Mouse (Mus musculus) limb, embryonic 15.5 days (tissue): Measurements from ENCODE around the gene Hacd3. TPM values are rescaled to one million over a fixed set of nuclear protein-coding genes. Genes with fewer than 3 reads are reported as not detected.

Source experiments
- ATAC-seq: fragments of 200-750 bp; cut with Nextera tagmentation; 2 replicates; pipeline ENCODE4 v1.8.0; 2017; ENCODE audit warnings: low read depth, moderate TSS enrichment; ENCODE audit not compliant: insufficient number of reproducible peaks, low FRiP score, low TSS enrichment
- H3K27ac ChIP-seq: fragments of 300-500 bp; sonication (generic); 2 replicates; pipeline ENCODE4 v1.5.1; 2015; ENCODE audit warnings: moderate library complexity, mild to moderate bottlenecking, inconsistent platforms
- H3K27me3 ChIP-seq: fragments of 300-500 bp; sonication (generic); 2 replicates; pipeline ENCODE4 v1.6.1; 2015; ENCODE audit warnings: inconsistent platforms
- H3K36me3 ChIP-seq: fragments of 300-500 bp; sonication (generic); 2 replicates; pipeline ENCODE4 v1.6.1; 2015; ENCODE audit warnings: inconsistent platforms
- H3K4me1 ChIP-seq: fragments of 300-500 bp; sonication (generic); 2 replicates; pipeline ENCODE4 v1.6.1; 2015; ENCODE audit warnings: inconsistent platforms
- H3K4me2 ChIP-seq: fragments of 300-500 bp; sonication (generic); 2 replicates; pipeline ENCODE4 v1.6.1; 2015; ENCODE audit warnings: mild to moderate bottlenecking, inconsistent platforms
- H3K4me3 ChIP-seq: fragments of 300-500 bp; sonication (generic); 2 replicates; pipeline ENCODE4 v1.5.1; 2015; ENCODE audit warnings: mild to moderate bottlenecking, inconsistent platforms
- H3K9ac ChIP-seq: fragments of 300-500 bp; sonication (generic); 2 replicates; pipeline ENCODE4 v1.6.1; 2015; ENCODE audit warnings: inconsistent platforms
- H3K9me3 ChIP-seq: fragments of 300-500 bp; sonication (generic); 2 replicates; pipeline ENCODE4 v1.6.1; 2016; ENCODE audit warnings: inconsistent platforms
- WGBS: fragments of 180-500 bp; shearing (Covaris S2); methylation state at CpG from one replicate; pipeline ENCODE4 v1.1.7; 2015; 5-methylcytosine and 5-hydroxymethylcytosine counted together
- microRNA-seq: library from miRNA; unstranded; fragments of <30 nt; microRNA quantifications from one replicate; pipeline ENCODE4, GENCODE M21; 2016
- polyA plus RNA-seq: library from polyadenylated mRNA; unstranded; fragments of >200 nt; fragmentation: Nextera tagmentation; extraction: Ambion mirVana; gene quantifications from 2 replicates; pipeline ENCODE4 v1.2.1, GENCODE M21; 2015

Hacd3 gene
- polyA plus RNA-seq, 1 experiment from 2014 or later = 88.3 TPM

DNA sequence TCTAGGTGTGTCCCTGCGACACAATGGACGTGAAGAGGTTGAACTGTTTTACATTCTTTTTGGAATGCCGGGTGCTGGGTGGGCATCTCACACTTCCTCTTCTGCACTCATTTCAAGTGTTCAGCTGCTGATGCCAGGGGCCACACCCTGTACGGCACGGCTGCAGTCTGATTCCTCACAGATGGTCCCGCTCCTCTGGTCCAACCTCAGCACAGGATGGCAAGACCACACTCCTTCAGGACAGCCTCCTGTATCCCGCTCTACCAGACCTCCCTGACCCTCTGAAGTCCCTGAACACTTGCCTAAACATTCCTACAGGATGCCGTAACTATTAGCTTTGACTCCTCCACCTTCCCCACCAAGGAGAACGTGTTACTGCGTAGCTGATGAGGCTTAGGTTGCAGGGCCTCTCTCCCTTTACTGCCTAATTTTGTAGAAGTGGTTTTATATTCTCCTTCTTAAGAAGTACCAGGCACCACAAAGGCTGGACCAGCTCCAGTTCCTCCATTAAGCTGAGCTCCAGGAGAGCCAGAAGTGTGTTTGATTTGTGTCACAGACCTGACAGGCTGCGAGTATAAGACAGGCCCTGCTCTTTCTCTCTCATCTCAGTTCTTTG is 80.7 kb downstream of the Hacd3 start:
- H3K9ac ChIP-seq = no peak overlapping the region
- H3K4me2 ChIP-seq = no peak overlapping the region
- peaks cover 13% of the 10 kb centered on the region for H3K4me1 ChIP-seq
- 0 out of 2 replicates have a peak, but pooled peaks cover 14% of the 10 kb centered on the region for H3K27me3 ChIP-seq
- H3K4me3 ChIP-seq = no peak overlapping the region
- no peak overlapping the region; the same call in 1 of the 2 replicates for H3K27ac ChIP-seq
- 43% methylated on average over 11 of the region's 11 CpGs for WGBS
- ATAC-seq = no peak
- no peaks in the 10 kb centered on the region for H3K9me3 ChIP-seq
- no peaks in the 10 kb centered on the region for H3K36me3 ChIP-seq

DNA sequence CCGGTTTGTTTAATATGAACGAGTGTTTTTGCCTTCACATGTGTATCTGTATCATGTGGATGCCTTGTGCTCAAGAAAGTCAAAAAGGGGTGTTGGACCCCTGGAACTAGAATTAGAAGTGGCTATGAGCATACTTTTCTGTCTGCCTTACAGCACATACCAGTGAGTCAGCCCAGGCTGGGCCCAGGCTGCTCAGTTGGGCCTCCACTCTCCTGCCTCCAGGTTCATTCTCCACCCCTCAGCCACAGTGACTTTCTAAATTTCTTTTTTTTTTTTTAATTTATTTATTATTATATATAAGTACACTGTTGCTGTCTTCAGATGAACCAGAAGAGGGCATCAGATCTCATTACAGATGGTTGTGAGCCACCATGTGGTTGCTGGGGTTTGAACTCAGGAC is 81.7 kb downstream of the Hacd3 start:
- no peak overlapping the region for H3K4me3 ChIP-seq
- H3K4me2 ChIP-seq = no peak overlapping the region
- H3K4me1 ChIP-seq = peaks cover 13% of the 10 kb centered on the region
- H3K27ac ChIP-seq = no peak overlapping the region
- WGBS = 87% methylated on average over 2 of the region's 2 CpGs
- no peak for ATAC-seq
- no peak overlapping the region for H3K9ac ChIP-seq
- H3K9me3 ChIP-seq = no peaks in the 10 kb centered on the region
- 0 out of 2 replicates have a peak, but pooled peaks cover 6% of the 10 kb centered on the region for H3K27me3 ChIP-seq
- H3K36me3 ChIP-seq = no peaks in the 10 kb centered on the region

GRCm38 (mm10) chr9:64939281-64939680 is 82.2 kb downstream of the Hacd3 start:
- Histone ChIP-seq H3K27ac (no peak overlapping the region), H3K4me2 (no peak overlapping the region), H3K27me3 (0 out of 2 replicates have a peak, but pooled peaks cover 6% of the 10 kb centered on the region), H3K4me3 (no peak overlapping the region), H3K9me3 (no peaks in the 10 kb centered on the region), H3K36me3 (no peaks in the 10 kb centered on the region), H3K4me1 (peaks cover 18% of the 10 kb centered on the region), H3K9ac (no peak overlapping the region)
- WGBS = 60% methylated on average over 4 of the region's 4 CpGs
- ATAC-seq = no peak

DNA sequence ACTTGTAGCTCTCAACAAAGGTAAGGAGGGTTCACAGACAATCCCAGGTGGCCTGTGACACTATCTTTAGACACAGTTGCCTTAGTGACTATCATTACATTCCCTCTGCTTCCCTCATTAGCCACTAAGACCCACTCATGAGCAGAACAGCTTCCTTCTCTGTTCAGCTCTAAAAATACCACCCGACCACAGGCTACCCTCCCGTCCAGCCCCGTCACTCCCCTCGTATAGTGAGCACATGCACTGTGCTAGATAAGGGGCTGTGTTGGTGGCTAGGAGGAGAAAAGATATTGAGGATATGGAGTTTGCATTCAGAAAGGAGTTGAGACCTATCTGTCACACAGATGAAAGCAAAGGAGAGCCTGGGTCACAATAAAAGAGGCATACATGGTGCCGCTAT is 83.0 kb downstream of the Hacd3 start:
- no peak overlapping the region for H3K27ac ChIP-seq

DNA sequence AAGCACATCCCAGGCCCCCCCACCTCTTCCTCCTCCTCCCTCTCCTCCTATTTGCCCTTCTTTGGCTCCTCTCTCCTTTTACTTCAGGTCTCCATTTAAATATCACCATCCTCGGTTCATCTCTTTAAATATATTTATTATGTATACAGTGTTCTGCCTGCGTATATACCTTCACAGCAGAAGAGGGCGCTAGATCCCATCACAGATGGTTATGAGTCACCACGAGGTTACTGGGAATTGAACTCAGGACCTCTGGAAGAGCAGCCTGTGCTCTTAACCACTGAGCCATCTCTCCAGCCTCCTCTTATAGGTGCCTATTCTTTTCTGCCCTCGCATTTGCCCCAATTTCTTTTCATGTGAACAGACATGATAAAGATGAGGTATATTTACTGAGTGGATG is 84.0 kb downstream of the Hacd3 start:
- Histone ChIP-seq H3K27ac (no peak overlapping the region), H3K36me3 (no peaks in the 10 kb centered on the region), H3K4me3 (no peak overlapping the region), H3K9me3 (no peaks in the 10 kb centered on the region), H3K27me3 (0 out of 2 replicates have a peak, but pooled peaks cover under 1% of the 10 kb centered on the region), H3K4me1 (peaks cover 19% of the 10 kb centered on the region), H3K9ac (no peak overlapping the region), H3K4me2 (no peak overlapping the region)
- no peak for ATAC-seq
- WGBS = 62% methylated on average over 5 of the region's 5 CpGs

More for the DNA sequence above, 83.0 kb downstream of the Hacd3 start:
- H3K9ac ChIP-seq = no peak overlapping the region
- ATAC-seq = no peak
- H3K9me3 ChIP-seq = no peaks in the 10 kb centered on the region
- WGBS = 70% methylated on average over 5 of the region's 5 CpGs
- H3K4me2 ChIP-seq = no peak overlapping the region
- 0 out of 2 replicates have a peak, but pooled peaks cover 3% of the 10 kb centered on the region for H3K27me3 ChIP-seq
- no peak overlapping the region for H3K4me3 ChIP-seq
- H3K36me3 ChIP-seq = no peaks in the 10 kb centered on the region
- H3K4me1 ChIP-seq = peaks cover 19% of the 10 kb centered on the region

Small RNA genes within 50 kb of the gene (microRNA-seq; reads per million reads assigned to microRNA genes)
- gene Gm25640 = not detected

Other genes starting within 250 kb of the Hacd3 start
- gene Dennd4a, start 210.4 kb downstream of the Hacd3 start, polyA plus RNA-seq = 5.3 and 7.6 TPM in 2 replicates
- 0.10 TPM in 1 of 2 replicates, not detected in the other for gene Slc24a1, start 70.1 kb downstream of the Hacd3 start, polyA plus RNA-seq
- 43.2 and 43.9 TPM in 2 replicates for gene Ints14, start 60.8 kb downstream of the Hacd3 start, polyA plus RNA-seq
- 32.9 and 38.3 TPM in 2 replicates for gene Dpp8, start 10.7 kb upstream of the Hacd3 start, polyA plus RNA-seq
- gene Igdcc4, start 79.8 kb upstream of the Hacd3 start, polyA plus RNA-seq = 30.3 and 33.2 TPM in 2 replicates
- 0.43 and 0.52 TPM in 2 replicates for gene Igdcc3, start 119.5 kb upstream of the Hacd3 start, polyA plus RNA-seq
- 6.8 and 7.4 TPM in 2 replicates for gene Parp16, start 173.7 kb upstream of the Hacd3 start, polyA plus RNA-seq
- 11.0 and 13.8 TPM in 2 replicates for gene Cilp, start 243.5 kb upstream of the Hacd3 start, polyA plus RNA-seq